Mouse (Mus musculus): ENCODE results near the gene Trim15. TPM values are rescaled to one million over a fixed set of nuclear protein-coding genes. Genes with fewer than 3 reads are reported as not detected.

The Trim15 gene
- polyA plus RNA-seq, 2 experiments from 2014 or later = 0.79 TPM; not detected in 1

- no peak for ATAC-seq
These were observed 2.4 kb upstream of the Trim15 start, which contains the start of gene Trim10 for GRCm38 (mm10) chr17:36869284-36869954. Gene Trim10, plus strand, starts transcription at chr17:36869574.

GRCm38 (mm10) chr17:36868836-36869235 is 1.8 kb upstream of the Trim15 start:
- ATAC-seq = no peak

GRCm38 (mm10) chr17:36861680-36862079 is 5.3 kb downstream of the Trim15 start:
- ATAC-seq = no peak

GRCm38 (mm10) chr17:36858181-36858580 is 8.8 kb downstream of the Trim15 start:
- no peak for ATAC-seq

GRCm38 (mm10) chr17:36856236-36856635 is 10.8 kb downstream of the Trim15 start:
- no peak for ATAC-seq

- no peak for ATAC-seq
These were observed 11.5 kb downstream of the Trim15 start for GRCm38 (mm10) chr17:36855484-36855883.

- ATAC-seq = no peak
These were observed 15.4 kb downstream of the Trim15 start for GRCm38 (mm10) chr17:36851627-36852026.

- no peak for ATAC-seq
These were observed 15.8 kb downstream of the Trim15 start for GRCm38 (mm10) chr17:36851200-36851599.

GRCm38 (mm10) chr17:36849992-36850391 is 17.0 kb downstream of the Trim15 start:
- no peak for ATAC-seq

- ATAC-seq = no peak
These were observed 18.1 kb downstream of the Trim15 start for GRCm38 (mm10) chr17:36848911-36849310.

- ATAC-seq = no peak
These were observed 22.3 kb downstream of the Trim15 start for GRCm38 (mm10) chr17:36844725-36845124.

- peak; percentile 69 for ATAC-seq
These were observed 22.7 kb downstream of the Trim15 start for GRCm38 (mm10) chr17:36844286-36844719.

GRCm38 (mm10) chr17:36843696-36844095 is 23.3 kb downstream of the Trim15 start:
- no peak for ATAC-seq

- no peak for ATAC-seq
These were observed 26.0 kb downstream of the Trim15 start for GRCm38 (mm10) chr17:36840961-36841445.

GRCm38 (mm10) chr17:36839931-36840330 is 27.1 kb downstream of the Trim15 start:
- no peak for ATAC-seq

GRCm38 (mm10) chr17:36839001-36839400 is 28.0 kb downstream of the Trim15 start:
- no peak for ATAC-seq

GRCm38 (mm10) chr17:36836874-36837647 is 29.9 kb downstream of the Trim15 start, which contains the start of gene Trim26:
Gene Trim26, plus strand, starts transcription at chr17:36837134.
- peak; percentile 95 for ATAC-seq

GRCm38 (mm10) chr17:36836427-36836812 is 30.6 kb downstream of the Trim15 start:
- peak; percentile 7 for ATAC-seq

GRCm38 (mm10) chr17:36835591-36836426 is 31.2 kb downstream of the Trim15 start:
- ATAC-seq = peak; percentile 42

- no peak for ATAC-seq
These were observed 34.3 kb downstream of the Trim15 start for GRCm38 (mm10) chr17:36832694-36833093.

- no peak for ATAC-seq
These were observed 36.5 kb downstream of the Trim15 start for GRCm38 (mm10) chr17:36830470-36830869.

- ATAC-seq = no peak
These were observed 38.5 kb downstream of the Trim15 start for GRCm38 (mm10) chr17:36828488-36828887.

- ATAC-seq = peak; percentile 80
These were observed 41.0 kb downstream of the Trim15 start for GRCm38 (mm10) chr17:36826002-36826401.

All from CD4-positive, CD25-positive, alpha-beta regulatory T cell, adult 4 months (primary cell).